Mouse (Mus musculus) cortical plate, adult 2 months (tissue): Measurements from ENCODE around the gene Nynrin.

Experiments
- CTCF ChIP-seq: fragments of 200-500 bp; IDR thresholded peaks from 2 replicates; pipeline ENCODE4 v1.5.1; 2011; ENCODE audit warnings: mild to moderate bottlenecking, control low read depth, low read length; ENCODE audit not compliant: insufficient read depth; ENCODE audit errors: extremely low read depth
- POLR2A ChIP-seq: fragments of 200-500 bp; IDR thresholded peaks from 2 replicates; pipeline ENCODE4 v1.6.1; 2011; ENCODE audit warnings: mild to moderate bottlenecking, low read length, control low read depth; ENCODE audit not compliant: insufficient read depth; ENCODE audit errors: extremely low read depth

GRCm38 (mm10) chr14:55829854-55830253, 24.0 kb upstream of the Nynrin start:
- TF ChIP-seq POLR2A (no peak), CTCF (no peak)
